Comparison of ENCODE assay signal across 7 mouse cellular contexts in genomic region chr17:27534718-27535117, GRCm38 (mm10). TPM values are rescaled to one million over a fixed set of nuclear protein-coding genes. Genes with fewer than 3 reads are reported as not detected.
DNase-seq lines count a peak whose midpoint lies in the region; ATAC-seq and TF ChIP-seq lines count a peak whose summit lies in the region.

No protein-coding gene starts in this region.

- no peaks in the 10 kb centered on the region for H3K36me3 ChIP-seq in intestine, embryonic 15.5 days
- H3K36me3 ChIP-seq in midbrain, embryonic 11.5 days (ENCODE audit: control insufficient read depth, insufficient read depth, low read length) = no peaks in the 10 kb centered on the region

- H3K4me1 ChIP-seq in cortical plate, adult 2 months (ENCODE audit: control insufficient read depth, insufficient read depth, low read length) = no peaks in the 10 kb centered on the region
- H3K4me1 ChIP-seq in intestine, embryonic 15.5 days (replicated peaks) = no peaks in the 10 kb centered on the region; the same call in 1 of the 2 replicates
- H3K4me1 ChIP-seq in midbrain, embryonic 11.5 days (ENCODE audit: control insufficient read depth, insufficient read depth, low read length) = no peaks in the 10 kb centered on the region

- TF ChIP-seq CTCF in cortical plate, adult 2 months (IDR thresholded peaks at IDR 0.05; ENCODE audit: extremely low read depth, insufficient read depth, low read length) = peak; percentile 99

- no peak overlapping the region for H3K4me3 ChIP-seq in cortical plate, adult 2 months (ENCODE audit: insufficient read depth, low read length)
- no peak overlapping the region for H3K4me3 ChIP-seq in intestine, embryonic 15.5 days (replicated peaks)
- H3K4me3 ChIP-seq in midbrain, embryonic 11.5 days (ENCODE audit: low read depth, low read length) = no peak overlapping the region

- peak; percentile 53; the same call in 1 of the 2 replicates for ATAC-seq in intestine, embryonic 15.5 days
- peak; percentile 73 for ATAC-seq in midbrain, embryonic 11.5 days (ENCODE audit: low FRiP score)

- no peaks in the 10 kb centered on the region for H3K9me3 ChIP-seq in intestine, embryonic 15.5 days
- no peaks in the 10 kb centered on the region for H3K9me3 ChIP-seq in midbrain, embryonic 11.5 days (ENCODE audit: control insufficient read depth, low read length)

- intact Hi-C loops in gastrocnemius, postnatal 14 days (cut with DNase I; ENCODE audit: low total_unique reads) = no loop called here
- intact Hi-C loops in left cerebral cortex, postnatal 36 days (cut with DNase I) = loop anchor here (2.0 kb wide), 1 partner anchor 234 kb away; no protein-coding TSS in a partner anchor

- no peak overlapping the region for H3K4me2 ChIP-seq in intestine, embryonic 15.5 days (replicated peaks)
- H3K4me2 ChIP-seq in midbrain, embryonic 11.5 days = no peak overlapping the region

- no peak overlapping the region for H3K9ac ChIP-seq in intestine, embryonic 15.5 days
- H3K9ac ChIP-seq in midbrain, embryonic 11.5 days (ENCODE audit: low read length) = no peak overlapping the region

- 4% methylated on average over 10 of the region's 10 CpGs for WGBS in intestine, embryonic 15.5 days
- 5% methylated on average over 10 of the region's 10 CpGs for WGBS in midbrain, embryonic 11.5 days

- no peak for TF ChIP-seq POLR2A in cortical plate, adult 2 months (IDR thresholded peaks at IDR 0.05; ENCODE audit: extremely low read depth, insufficient read depth, low read length)

- H3K27ac ChIP-seq in cortical plate, adult 2 months (ENCODE audit: insufficient read depth, low read length) = no peak overlapping the region
- H3K27ac ChIP-seq in intestine, embryonic 15.5 days = no peak overlapping the region
- H3K27ac ChIP-seq in midbrain, embryonic 11.5 days (ENCODE audit: low read depth, low read length) = no peak overlapping the region

- H3K27me3 ChIP-seq in intestine, embryonic 15.5 days (replicated peaks) = no peaks in the 10 kb centered on the region
- H3K27me3 ChIP-seq in midbrain, embryonic 11.5 days (ENCODE audit: control insufficient read depth, insufficient read depth, low read length) = no peaks in the 10 kb centered on the region

- peak; percentile 77 for DNase-seq in adipocyte (ENCODE audit: low spot score)
- DNase-seq in gastrocnemius, postnatal 14 days = peak; percentile 84
- DNase-seq in left cerebral cortex, postnatal 36 days (ENCODE audit: low spot score in 2 of 2) = peak; percentile 83 to 88
- peak; percentile 100 for DNase-seq in midbrain, embryonic 11.5 days (ENCODE audit: low spot score, missing footprints)
- DNase-seq in right cerebral cortex, postnatal 4 days = peak; percentile 93

RNA-seq across cellular contexts. Expression of gene Grm4, which starts 13.5 kb away (rescaled TPM):
- polyA plus RNA-seq in cortical plate, adult 2 months (2012; rRNA removed) = 18.7 and 21.6 TPM in 2 replicates
- not detected for total RNA-seq in gastrocnemius, postnatal 14 days (2021)
- polyA plus RNA-seq in intestine, embryonic 15.5 days (2015; fragmentation: Nextera tagmentation; extraction: Ambion mirVana) = 0.28 and 0.29 TPM in 2 replicates
- total RNA-seq in left cerebral cortex, postnatal 36 days (2021) = 10 to 100 TPM; 23.0 to 27.0 TPM
- polyA plus RNA-seq in midbrain, embryonic 11.5 days (2014; fragmentation: Nextera tagmentation; extraction: Ambion mirVana) = 3.5 and 3.6 TPM in 2 replicates

RNA-seq across cellular contexts. Expression of gene Hmga1, which starts 21.6 kb away (rescaled TPM):
- polyA plus RNA-seq in cortical plate, adult 2 months (2012; rRNA removed) = 73.3 and 75.1 TPM in 2 replicates
- total RNA-seq in gastrocnemius, postnatal 14 days (2021) = 10 to 100 TPM; 17.2 to 18.7 TPM
- 298 and 307 TPM in 2 replicates for polyA plus RNA-seq in intestine, embryonic 15.5 days (2015; fragmentation: Nextera tagmentation; extraction: Ambion mirVana)
- total RNA-seq in left cerebral cortex, postnatal 36 days (2021) = 10 to 100 TPM; 55.3 to 58.7 TPM
- 354 and 406 TPM in 2 replicates for polyA plus RNA-seq in midbrain, embryonic 11.5 days (2014; fragmentation: Nextera tagmentation; extraction: Ambion mirVana)

RNA-seq across cellular contexts. Expression of gene AI413582, which starts 30.8 kb away (rescaled TPM):
- 109 and 112 TPM in 2 replicates for polyA plus RNA-seq in cortical plate, adult 2 months (2012; rRNA removed)
- 1 to 10 TPM; 2.6 to 4.4 TPM for total RNA-seq in gastrocnemius, postnatal 14 days (2021)
- 29.7 and 38.2 TPM in 2 replicates for polyA plus RNA-seq in intestine, embryonic 15.5 days (2015; fragmentation: Nextera tagmentation; extraction: Ambion mirVana)
- total RNA-seq in left cerebral cortex, postnatal 36 days (2021) = 10 to 100 TPM; 85.5 to 94.2 TPM
- polyA plus RNA-seq in midbrain, embryonic 11.5 days (2014; fragmentation: Nextera tagmentation; extraction: Ambion mirVana) = 14.8 and 20.2 TPM in 2 replicates
